Comparison of ENCODE assay signal across 32 mouse cellular contexts in genomic region chr10:95883761-95884517, GRCm38 (mm10). TPM values are rescaled to one million over a fixed set of nuclear protein-coding genes. Genes with fewer than 3 reads are reported as not detected.
DNase-seq lines count a peak whose midpoint lies in the region; ATAC-seq and TF ChIP-seq lines count a peak whose summit lies in the region.
"Had no signal": no experiment of that assay in that cellular context is flagged by ENCODE, and none has a peak within 500 bp of the region (broad histone marks: within the 10 kb centered on the region; RNA-seq: fewer than 3 reads in every experiment).

No protein-coding gene starts in this region.

- WGBS in lung, postnatal 0 days = 63% methylated on average over 7 of the region's 7 CpGs
- WGBS in embryonic facial prominence, embryonic 14.5 days = 59% methylated on average over 7 of the region's 7 CpGs
- 84% methylated on average over 7 of the region's 7 CpGs for WGBS in midbrain, embryonic 14.5 days

- H3K4me2 ChIP-seq in lung, postnatal 0 days (replicated peaks; ENCODE audit: low read depth, low read length) = no peak overlapping the region
- no peak overlapping the region for H3K4me2 ChIP-seq in embryonic facial prominence, embryonic 14.5 days (ENCODE audit: low read depth, low read length)
- H3K4me2 ChIP-seq in midbrain, embryonic 14.5 days (ENCODE audit: low read length) = no peak overlapping the region
- H3K4me2 ChIP-seq: forebrain, embryonic 15.5 days; kidney, embryonic 15.5 days; lung, embryonic 15.5 days; midbrain, embryonic 13.5 days had no signal

- H3K4me3 ChIP-seq in lung, postnatal 0 days (ENCODE audit: low read depth, low read length) = no peak overlapping the region
- H3K4me3 ChIP-seq in embryonic facial prominence, embryonic 14.5 days (ENCODE audit: low read depth, low read length) = no peak overlapping the region
- H3K4me3 ChIP-seq in midbrain, embryonic 14.5 days (replicated peaks; ENCODE audit: low read depth, low read length) = no peak overlapping the region
- H3K4me3 ChIP-seq: forebrain, embryonic 10.5 days; forebrain, embryonic 15.5 days; hindbrain, embryonic 10.5 days; kidney, embryonic 15.5 days; lung, embryonic 15.5 days; megakaryocyte, embryonic 14.5 days; midbrain, embryonic 13.5 days had no signal

- peak; percentile 54; the same call in 1 of the 2 replicates for ATAC-seq in lung, postnatal 0 days
- ATAC-seq in embryonic facial prominence, embryonic 14.5 days (ENCODE audit: low read depth) = peak; percentile 84; the same call in 1 of the 2 replicates
- no peak for ATAC-seq in midbrain, embryonic 14.5 days (ENCODE audit: low FRiP score, low TSS enrichment)
- ATAC-seq: forebrain, embryonic 15.5 days; hindbrain, embryonic 16.5 days; midbrain, embryonic 13.5 days had no signal

- DNase-seq in lung, postnatal 0 days (ENCODE audit: low spot score) = peak; percentile 31
- no peak for DNase-seq in lung, postnatal 14 days
- DNase-seq in NIH3T3 (ENCODE audit: low read depth) = peak; percentile 67
- peak; percentile 61 for DNase-seq in embryonic facial prominence, embryonic 14.5 days (ENCODE audit: low spot score)
- no peak for DNase-seq in midbrain, embryonic 14.5 days
- no peak for DNase-seq in thymus, postnatal 4 days
- no peak for DNase-seq in neural tube, embryonic 10.5 days (ENCODE audit: extremely low spot score, low spot score)
- DNase-seq: adrenal gland, postnatal 25 days; B cell, adult 2 months; cerebellum, adult 11-12 months; cerebellum, adult 9-11 months; heart, postnatal 14 days; kidney, adult 18-20 months; kidney, postnatal 25 days; lung, postnatal 4 days; right cerebral cortex, adult 18-20 months; spleen, adult 18-20 months; thymus, postnatal 14 days had no signal

- TF ChIP-seq EP300 in lung, postnatal 0 days (IDR thresholded peaks at IDR 0.05) = peak; percentile 89

- no peaks in the 10 kb centered on the region for H3K4me1 ChIP-seq in lung, postnatal 0 days (ENCODE audit: insufficient read depth, low read depth, low read length)
- H3K4me1 ChIP-seq in embryonic facial prominence, embryonic 14.5 days (ENCODE audit: control insufficient read depth, insufficient read depth, low read length) = no peaks in the 10 kb centered on the region
- no peaks in the 10 kb centered on the region for H3K4me1 ChIP-seq in midbrain, embryonic 14.5 days (ENCODE audit: control insufficient read depth, insufficient read depth, low read length)
- H3K4me1 ChIP-seq: forebrain, embryonic 15.5 days; midbrain, embryonic 13.5 days had no signal

- TF ChIP-seq CTCF in lung, postnatal 0 days (IDR thresholded peaks at IDR 0.05) = no peak

- no peaks in the 10 kb centered on the region for H3K36me3 ChIP-seq in lung, postnatal 0 days (ENCODE audit: insufficient read depth, low read length)
- H3K36me3 ChIP-seq in embryonic facial prominence, embryonic 14.5 days (ENCODE audit: control insufficient read depth, insufficient read depth, low read length) = no peaks in the 10 kb centered on the region
- H3K36me3 ChIP-seq in midbrain, embryonic 14.5 days (ENCODE audit: control insufficient read depth, insufficient read depth, low read length) = no peaks in the 10 kb centered on the region
- H3K36me3 ChIP-seq: forebrain, embryonic 10.5 days; forebrain, embryonic 15.5 days; hindbrain, embryonic 10.5 days; kidney, embryonic 15.5 days; lung, embryonic 15.5 days; midbrain, embryonic 13.5 days had no signal

- H3K27me3 ChIP-seq in lung, postnatal 0 days (replicated peaks; ENCODE audit: insufficient read depth, low read length) = no peaks in the 10 kb centered on the region
- H3K27me3 ChIP-seq in embryonic facial prominence, embryonic 14.5 days (replicated peaks; ENCODE audit: control insufficient read depth, insufficient read depth, low read length) = no peaks in the 10 kb centered on the region
- no peaks in the 10 kb centered on the region for H3K27me3 ChIP-seq in midbrain, embryonic 14.5 days (ENCODE audit: control insufficient read depth, insufficient read depth, low read length)
- H3K27me3 ChIP-seq: forebrain, embryonic 15.5 days; kidney, embryonic 15.5 days; lung, embryonic 15.5 days; midbrain, embryonic 13.5 days had no signal

- no peaks in the 10 kb centered on the region for H3K9me3 ChIP-seq in lung, postnatal 0 days (ENCODE audit: low read length)
- no peaks in the 10 kb centered on the region for H3K9me3 ChIP-seq in embryonic facial prominence, embryonic 14.5 days (ENCODE audit: control insufficient read depth, low read length)
- H3K9me3 ChIP-seq in midbrain, embryonic 14.5 days (ENCODE audit: control insufficient read depth, low read length) = no peaks in the 10 kb centered on the region
- H3K9me3 ChIP-seq: forebrain, embryonic 10.5 days; forebrain, embryonic 15.5 days; hindbrain, embryonic 10.5 days; lung, embryonic 15.5 days; midbrain, embryonic 13.5 days had no signal

- H3K27ac ChIP-seq in lung, postnatal 0 days (ENCODE audit: low read length) = no peak overlapping the region
- no peak overlapping the region for H3K27ac ChIP-seq in embryonic facial prominence, embryonic 14.5 days (replicated peaks; ENCODE audit: low read depth, low read length)
- H3K27ac ChIP-seq in midbrain, embryonic 14.5 days (replicated peaks; ENCODE audit: low read depth, low read length) = no peak overlapping the region
- H3K27ac ChIP-seq: forebrain, embryonic 10.5 days; forebrain, embryonic 15.5 days; hindbrain, embryonic 10.5 days; kidney, embryonic 15.5 days; lung, embryonic 15.5 days; midbrain, embryonic 13.5 days had no signal

- H3K9ac ChIP-seq in lung, postnatal 0 days (replicated peaks; ENCODE audit: low read depth) = no peak overlapping the region
- H3K9ac ChIP-seq in embryonic facial prominence, embryonic 14.5 days (ENCODE audit: low read depth, low read length) = no peak overlapping the region
- H3K9ac ChIP-seq in midbrain, embryonic 14.5 days (replicated peaks; ENCODE audit: low read length) = no peak overlapping the region
- H3K9ac ChIP-seq: forebrain, embryonic 15.5 days; kidney, embryonic 15.5 days; lung, embryonic 15.5 days; midbrain, embryonic 13.5 days had no signal

RNA-seq across cellular contexts. Expression of gene Gm33543, which starts 41.2 kb away (rescaled TPM):
- not detected in 2 replicates for polyA plus RNA-seq in lung, postnatal 0 days (2015; fragmentation: Nextera tagmentation; extraction: Ambion mirVana)
- not detected in 2 replicates for polyA plus RNA-seq in embryonic facial prominence, embryonic 14.5 days (2014; fragmentation: Nextera tagmentation; extraction: Ambion mirVana)
- polyA plus RNA-seq in midbrain, embryonic 14.5 days (2014; fragmentation: Nextera tagmentation; extraction: Ambion mirVana) = not detected in 2 replicates
- polyA plus RNA-seq: forebrain, embryonic 10.5 days; forebrain, embryonic 15.5 days; frontal cortex, adult 2 months; heart, embryonic 14.5 days; hindbrain, embryonic 10.5 days; hindbrain, embryonic 16.5 days; intestine, embryonic 14.5 days; limb, embryonic 11.5 days; lung, embryonic 15.5 days; midbrain, embryonic 13.5 days; neural tube, embryonic 11.5 days; stomach, embryonic 16.5 days had no signal

RNA-seq across cellular contexts. Expression of gene Eea1, which starts 56.5 kb away (rescaled TPM):
- 27.5 and 29.1 TPM in 2 replicates for polyA plus RNA-seq in lung, postnatal 0 days (2015; fragmentation: Nextera tagmentation; extraction: Ambion mirVana)
- 23.1 and 24.0 TPM in 2 replicates for polyA plus RNA-seq in embryonic facial prominence, embryonic 14.5 days (2014; fragmentation: Nextera tagmentation; extraction: Ambion mirVana)
- 23.2 and 26.3 TPM in 2 replicates for polyA plus RNA-seq in midbrain, embryonic 14.5 days (2014; fragmentation: Nextera tagmentation; extraction: Ambion mirVana)

Comparison
In these comparisons a context has a peak if more than half of its experiments do, and no peak if none do; other contexts are left out.
1. DNase-seq: peak in lung, postnatal 0 days (single experiment), NIH3T3 (single experiment) and embryonic facial prominence, embryonic 14.5 days (single experiment); none in lung, postnatal 14 days (single experiment), midbrain, embryonic 14.5 days (single experiment), thymus, postnatal 4 days (single experiment) and neural tube, embryonic 10.5 days (single experiment).